Mouse (Mus musculus): Measurements from ENCODE around the gene Rgn. TPM values are rescaled to one million over a fixed set of nuclear protein-coding genes. Genes with fewer than 3 reads are reported as not detected.

The Rgn gene
- polyA plus RNA-seq, 1 experiment from 2014 or later = 0.35 TPM

DNA sequence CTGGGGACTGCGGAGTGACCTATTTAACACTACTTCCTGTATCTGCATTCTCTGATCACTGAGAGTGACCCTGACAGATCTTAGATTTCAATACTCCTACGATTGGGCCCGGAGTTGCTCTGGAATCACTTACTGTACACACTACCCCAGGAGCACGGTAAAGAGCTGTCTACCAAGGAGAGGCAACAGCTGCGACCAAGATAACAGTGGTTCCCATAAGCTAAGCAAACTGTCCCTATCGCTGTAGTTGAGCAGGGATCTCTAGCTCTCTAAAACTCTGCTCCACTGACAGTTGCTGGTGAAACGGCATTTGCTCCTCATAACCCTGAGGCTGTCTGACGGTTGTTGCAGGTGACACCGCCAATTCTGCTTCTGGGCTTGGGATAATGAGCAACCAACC lies 23.1 kb downstream of the Rgn start:
- DNase-seq (ENCODE audit: low spot score) = no peak
- Histone ChIP-seq H3K9me3 (replicated peaks) (peaks cover 3% of the 10 kb centered on the region; the same call in 1 of the 2 replicates), H3K36me3 (no peaks in the 10 kb centered on the region), H3K27me3 (ENCODE audit: low read depth, poor library complexity, severe bottlenecking) (no peaks in the 10 kb centered on the region), H3K27ac (replicated peaks) (no peak overlapping the region), H3K4me1 (no peaks in the 10 kb centered on the region), H3K4me3 (no peak overlapping the region)
- WGBS = 87% methylated on average over 9 of the region's 9 CpGs

DNA sequence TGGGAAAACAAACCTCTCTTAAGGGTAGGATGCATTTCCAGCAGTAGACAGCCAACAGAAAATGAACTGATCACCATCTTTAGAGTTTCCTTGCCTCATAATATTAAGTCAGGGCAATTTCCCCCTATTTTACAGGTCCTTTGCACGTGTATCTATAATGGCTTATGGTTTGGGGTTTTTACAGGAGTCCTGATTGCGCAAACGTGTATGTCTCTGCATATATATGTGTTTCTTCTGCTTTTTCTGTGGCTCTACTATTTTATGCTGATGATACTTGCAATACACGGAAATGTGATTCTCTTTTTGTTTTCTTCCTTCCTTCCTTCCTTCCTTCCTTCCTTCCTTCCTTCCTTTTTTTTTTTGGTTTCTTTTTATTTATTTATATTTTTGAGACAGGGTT lies 24.3 kb downstream of the Rgn start:
- no peaks in the 10 kb centered on the region; the same call in 1 of the 2 replicates for H3K9me3 ChIP-seq (replicated peaks)
- DNase-seq (ENCODE audit: low spot score) = no peak
- H3K4me1 ChIP-seq = no peaks in the 10 kb centered on the region
- H3K27ac ChIP-seq (replicated peaks) = no peak overlapping the region
- 93% methylated on average over 4 of the region's 4 CpGs for WGBS
- no peaks in the 10 kb centered on the region for H3K27me3 ChIP-seq (ENCODE audit: low read depth, poor library complexity, severe bottlenecking)
- H3K4me3 ChIP-seq = no peak overlapping the region
- no peaks in the 10 kb centered on the region for H3K36me3 ChIP-seq

DNA sequence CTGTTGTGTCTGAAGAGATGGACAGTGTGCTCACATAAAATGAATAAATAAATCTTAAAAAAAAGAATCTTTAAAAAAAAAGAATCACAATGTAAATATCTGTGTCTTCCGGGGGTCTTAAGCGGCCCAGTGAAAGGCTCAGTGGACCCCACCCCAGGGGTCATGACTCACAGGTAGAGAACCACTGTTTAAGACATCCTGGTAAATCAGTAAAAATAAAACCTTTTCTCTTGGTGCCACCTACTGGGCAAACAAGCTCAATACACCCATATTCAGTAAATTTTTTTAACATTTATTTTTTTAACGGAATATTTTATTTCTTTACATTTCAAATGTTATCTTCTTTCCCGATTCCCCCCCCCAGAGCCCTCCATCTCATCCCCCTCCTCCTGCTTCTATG lies 38.4 kb downstream of the Rgn start:
- Histone ChIP-seq H3K27me3 (ENCODE audit: low read depth, poor library complexity, severe bottlenecking) (no peaks in the 10 kb centered on the region), H3K27ac (replicated peaks) (no peak overlapping the region), H3K4me1 (no peaks in the 10 kb centered on the region), H3K4me3 (no peak overlapping the region), H3K9me3 (replicated peaks) (no peaks in the 10 kb centered on the region), H3K36me3 (no peaks in the 10 kb centered on the region)
- no peak for DNase-seq (ENCODE audit: low spot score)
- 32% methylated on average over 4 of the region's 4 CpGs for WGBS

DNA sequence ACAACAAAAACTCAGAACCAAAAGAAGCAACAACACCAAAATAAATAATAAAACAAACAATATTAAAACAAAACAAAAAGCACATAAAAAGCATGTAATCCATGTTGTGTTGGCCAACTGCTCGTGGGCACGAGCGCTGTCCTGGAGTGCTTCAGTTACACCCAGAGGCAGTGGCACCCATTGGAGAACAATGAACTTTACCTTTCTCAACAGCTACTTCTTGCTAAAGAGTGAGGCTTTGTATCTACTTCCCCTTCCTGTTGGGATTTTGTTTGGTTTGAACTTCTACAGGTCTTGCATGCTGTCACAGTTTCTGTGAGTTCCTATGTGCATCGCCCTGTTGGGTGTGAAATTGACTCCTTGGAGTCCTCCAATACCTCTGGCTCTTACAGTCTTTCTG lies 58.9 kb downstream of the Rgn start:
- Histone ChIP-seq H3K9me3 (replicated peaks) (no peaks in the 10 kb centered on the region), H3K4me3 (no peak overlapping the region), H3K27me3 (ENCODE audit: low read depth, poor library complexity, severe bottlenecking) (no peaks in the 10 kb centered on the region), H3K27ac (replicated peaks) (no peak overlapping the region), H3K4me1 (no peaks in the 10 kb centered on the region), H3K36me3 (no peaks in the 10 kb centered on the region)
- DNase-seq (ENCODE audit: low spot score) = no peak
- WGBS = 86% methylated on average over 4 of the region's 4 CpGs

Other genes with a start within 250 kb of the Rgn start
- gene Rp2, start 185.3 kb upstream of the Rgn start, polyA plus RNA-seq (2016; fragmentation: Nextera tagmentation; extraction: Ambion mirVana) = 17.4 and 21.6 TPM in 2 replicates
- 9.2 and 11.1 TPM in 2 replicates for gene Jade3, start 124.1 kb upstream of the Rgn start, polyA plus RNA-seq (2016; fragmentation: Nextera tagmentation; extraction: Ambion mirVana)
- 104 and 107 TPM in 2 replicates for gene Rbm10, start 67.7 kb downstream of the Rgn start, polyA plus RNA-seq (2016; fragmentation: Nextera tagmentation; extraction: Ambion mirVana)
- 185 and 187 TPM in 2 replicates for gene Ndufb11, start 67.8 kb downstream of the Rgn start, polyA plus RNA-seq (2016; fragmentation: Nextera tagmentation; extraction: Ambion mirVana)
- 261 and 308 TPM in 2 replicates for gene Uba1, start 108.5 kb downstream of the Rgn start, polyA plus RNA-seq (2016; fragmentation: Nextera tagmentation; extraction: Ambion mirVana)
- 117 and 129 TPM in 2 replicates for gene Cdk16, start 138.2 kb downstream of the Rgn start, polyA plus RNA-seq (2016; fragmentation: Nextera tagmentation; extraction: Ambion mirVana)
- 66.8 and 80.9 TPM in 2 replicates for gene Usp11, start 154.1 kb downstream of the Rgn start, polyA plus RNA-seq (2016; fragmentation: Nextera tagmentation; extraction: Ambion mirVana)
- gene Araf, start 248.0 kb downstream of the Rgn start, polyA plus RNA-seq (2016; fragmentation: Nextera tagmentation; extraction: Ambion mirVana) = 101 and 118 TPM in 2 replicates

Measured in midbrain, embryonic 10.5 days (tissue).